Mouse (Mus musculus): ENCODE measurements around the gene Synj1. TPM values are rescaled to one million over a fixed set of nuclear protein-coding genes. Genes with fewer than 3 reads are reported as not detected.

The Synj1 gene
- polyA plus RNA-seq, 1 experiment from 2014 or later = 10.0 TPM

DNA sequence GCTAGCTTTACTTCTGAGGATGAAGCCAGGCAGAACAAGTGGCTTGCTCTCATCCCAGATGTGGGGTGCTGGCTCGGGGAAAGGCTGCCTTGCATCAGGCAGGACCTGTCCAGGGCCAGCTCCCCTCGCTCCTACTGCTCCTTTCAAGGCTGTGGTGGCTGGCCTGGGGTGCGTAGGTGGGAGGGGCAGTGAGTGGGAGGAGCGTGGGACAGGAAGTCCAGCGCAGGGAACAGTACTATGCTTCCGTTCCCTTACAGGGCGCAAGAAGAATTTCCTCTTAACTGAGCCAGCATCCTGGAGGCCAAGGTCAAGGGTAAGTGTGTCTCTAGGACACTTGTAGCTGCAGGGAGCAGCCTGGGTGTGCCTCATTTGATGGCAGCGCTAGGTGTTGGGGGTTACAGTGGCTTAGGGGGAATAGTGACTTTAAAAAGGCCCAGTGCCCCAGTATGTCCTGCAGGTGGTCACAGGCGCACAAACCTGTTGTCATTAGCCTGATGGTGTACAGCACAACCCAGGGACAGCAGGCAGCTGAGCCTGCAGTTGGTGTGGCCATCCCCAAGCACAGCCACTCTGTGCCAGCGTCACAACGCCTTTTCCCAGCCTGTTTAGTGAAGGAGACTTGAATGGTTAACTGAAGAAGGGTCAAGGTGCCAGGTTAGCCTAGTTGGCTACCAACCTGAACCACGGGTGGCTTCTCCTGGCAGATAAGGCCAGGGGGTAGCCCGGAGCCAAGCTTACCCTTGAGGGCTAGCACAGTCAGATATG lies 86.3 kb downstream of the Synj1 start:
- Histone ChIP-seq H3K9ac (ENCODE audit: low read depth, low read length) (no peak overlapping the region), H3K4me3 (replicated peaks; ENCODE audit: low read depth, low read length) (no peak overlapping the region), H3K9me3 (replicated peaks; ENCODE audit: low read length) (no peaks in the 10 kb centered on the region), H3K27me3 (ENCODE audit: insufficient read depth, low read length) (no peaks in the 10 kb centered on the region), H3K36me3 (ENCODE audit: insufficient read depth, low read length) (peaks cover 4% of the 10 kb centered on the region; the same call in 1 of the 2 replicates), H3K4me1 (replicated peaks; ENCODE audit: insufficient read depth, low read length) (no peaks in the 10 kb centered on the region), H3K4me2 (ENCODE audit: low read length) (no peak overlapping the region), H3K27ac (no peak overlapping the region)
- DNase-seq (ENCODE audit: low spot score) = peak; percentile 40
- 78% methylated on average over 13 of the region's 13 CpGs for WGBS
- TF ChIP-seq CTCF (IDR thresholded peaks at IDR 0.05; ENCODE audit: low read depth) = no peak
- ATAC-seq (replicated peaks; ENCODE audit: low FRiP score, low read depth) = peak; percentile 56; the same call in 1 of the 2 replicates

DNA sequence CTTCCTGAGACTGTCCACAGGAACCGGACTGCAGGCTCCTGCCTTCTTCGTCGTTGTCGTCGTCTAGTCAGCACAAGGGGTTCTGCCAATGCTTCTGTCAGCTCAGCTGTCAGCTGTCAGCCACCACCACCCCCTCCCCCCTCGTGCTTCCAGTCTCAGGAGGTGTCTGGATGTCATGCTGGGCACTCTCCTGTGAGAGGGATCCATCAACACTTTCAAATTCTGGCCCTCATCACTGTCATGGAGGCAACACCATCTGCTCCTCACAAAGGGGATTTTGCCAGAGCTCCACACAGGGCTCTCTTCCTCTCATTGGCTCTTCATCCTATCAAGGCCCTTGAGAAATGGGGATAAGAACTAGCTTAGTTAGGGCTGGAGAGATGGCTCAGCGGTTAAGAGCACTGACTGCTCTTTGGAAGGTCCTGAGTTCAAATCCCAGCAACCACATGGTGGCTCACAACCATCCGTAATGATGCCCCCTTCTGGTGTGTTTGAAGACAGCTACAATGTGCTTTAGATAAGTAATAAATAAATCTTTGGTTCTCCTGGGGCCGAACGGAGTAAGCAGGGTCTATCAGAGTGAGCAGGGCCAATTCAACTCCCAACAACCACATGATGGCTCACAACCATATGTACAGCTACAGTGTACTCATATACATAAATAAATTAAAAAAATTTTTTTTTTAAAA lies 89.5 kb downstream of the Synj1 start:
- peaks cover 4% of the 10 kb centered on the region; the same call in 1 of the 2 replicates for H3K36me3 ChIP-seq (ENCODE audit: insufficient read depth, low read length)
- DNase-seq (ENCODE audit: low spot score) (no peak), ATAC-seq (replicated peaks; ENCODE audit: low FRiP score, low read depth) (no peak)
- H3K9me3 ChIP-seq (replicated peaks; ENCODE audit: low read length) = no peaks in the 10 kb centered on the region
- no peaks in the 10 kb centered on the region for H3K27me3 ChIP-seq (ENCODE audit: insufficient read depth, low read length)
- H3K4me3 ChIP-seq (replicated peaks; ENCODE audit: low read depth, low read length) = no peak overlapping the region
- H3K4me1 ChIP-seq (replicated peaks; ENCODE audit: insufficient read depth, low read length) = no peaks in the 10 kb centered on the region
- WGBS = 61% methylated on average over 10 of the region's 10 CpGs
- no peak overlapping the region for H3K4me2 ChIP-seq (ENCODE audit: low read length)
- no peak for TF ChIP-seq CTCF (IDR thresholded peaks at IDR 0.05; ENCODE audit: low read depth)
- no peak overlapping the region for H3K27ac ChIP-seq
- H3K9ac ChIP-seq (ENCODE audit: low read depth, low read length) = no peak overlapping the region

DNA sequence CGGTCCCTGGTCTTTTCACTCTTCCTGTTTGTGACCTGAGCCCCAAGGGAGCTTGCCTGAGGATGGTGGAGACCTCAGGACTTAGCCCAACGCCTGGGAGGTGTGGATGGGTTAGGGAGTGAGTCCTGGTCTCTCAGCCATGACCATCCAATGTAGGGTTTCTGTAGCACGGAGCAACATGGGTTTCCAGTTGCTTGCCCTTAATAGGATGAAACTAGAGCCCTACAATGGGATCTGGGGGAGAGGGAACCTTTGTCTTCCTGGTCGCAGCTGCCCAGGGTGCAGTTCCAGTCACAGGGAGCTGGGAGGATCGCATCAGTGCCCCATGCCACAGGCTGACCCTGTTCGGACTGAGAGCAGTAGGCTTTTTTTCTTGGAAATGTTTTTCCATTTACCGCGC lies 94.0 kb downstream of the Synj1 start:
- WGBS = 38% methylated on average over 8 of the region's 8 CpGs
- ATAC-seq (replicated peaks; ENCODE audit: low FRiP score, low read depth) (peak; percentile 87), DNase-seq (ENCODE audit: low spot score) (peak; percentile 87)
- Histone ChIP-seq H3K4me2 (ENCODE audit: low read length) (no peak overlapping the region), H3K27me3 (ENCODE audit: insufficient read depth, low read length) (no peaks in the 10 kb centered on the region), H3K4me1 (replicated peaks; ENCODE audit: insufficient read depth, low read length) (0 out of 2 replicates have a peak, but pooled peaks cover 4% of the 10 kb centered on the region), H3K9me3 (replicated peaks; ENCODE audit: low read length) (no peaks in the 10 kb centered on the region), H3K4me3 (replicated peaks; ENCODE audit: low read depth, low read length) (no peak overlapping the region), H3K27ac (peak overlapping the region; percentile 42; the same call in 1 of the 2 replicates), H3K9ac (ENCODE audit: low read depth, low read length) (no peak overlapping the region), H3K36me3 (ENCODE audit: insufficient read depth, low read length) (no peaks in the 10 kb centered on the region)
- no peak for TF ChIP-seq CTCF (IDR thresholded peaks at IDR 0.05; ENCODE audit: low read depth)

DNA sequence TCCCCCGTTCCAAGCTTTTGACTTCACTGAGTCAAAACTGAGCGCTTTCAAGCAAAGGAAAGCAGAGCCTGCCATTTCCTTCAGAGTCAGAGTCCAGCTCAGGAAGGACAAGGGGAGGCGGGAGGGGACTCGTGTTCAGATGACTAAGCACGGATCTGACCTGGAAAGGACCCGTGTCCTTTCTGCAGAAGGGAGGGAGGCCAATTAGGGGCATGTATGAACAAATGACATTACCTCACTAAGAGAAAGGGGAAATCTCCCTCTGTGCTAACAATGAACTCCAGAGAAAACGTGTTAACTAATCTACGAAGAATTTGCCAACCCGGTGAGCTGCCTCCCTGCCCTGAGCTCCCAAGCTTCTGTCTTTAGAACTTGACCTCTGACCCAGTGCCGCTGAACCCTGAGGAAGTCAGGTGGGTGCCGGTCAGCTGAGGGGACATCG lies 95.0 kb downstream of the Synj1 start:
- DNase-seq (ENCODE audit: low spot score) = peak; percentile 78
- ATAC-seq (replicated peaks; ENCODE audit: low FRiP score, low read depth) = peak; percentile 74
- Histone ChIP-seq H3K27me3 (ENCODE audit: insufficient read depth, low read length) (no peaks in the 10 kb centered on the region), H3K4me1 (replicated peaks; ENCODE audit: insufficient read depth, low read length) (0 out of 2 replicates have a peak, but pooled peaks cover 4% of the 10 kb centered on the region), H3K9ac (ENCODE audit: low read depth, low read length) (peak overlapping the region; percentile 3; the same call in 1 of the 2 replicates), H3K27ac (peak overlapping the region; percentile 48; the same call in 1 of the 2 replicates), H3K36me3 (ENCODE audit: insufficient read depth, low read length) (no peaks in the 10 kb centered on the region), H3K9me3 (replicated peaks; ENCODE audit: low read length) (no peaks in the 10 kb centered on the region), H3K4me2 (ENCODE audit: low read length) (peak overlapping the region; percentile 45), H3K4me3 (replicated peaks; ENCODE audit: low read depth, low read length) (no peak overlapping the region)
- TF ChIP-seq CTCF (IDR thresholded peaks at IDR 0.05; ENCODE audit: low read depth) = no peak
- WGBS = 12% methylated on average over 12 of the region's 12 CpGs

DNA sequence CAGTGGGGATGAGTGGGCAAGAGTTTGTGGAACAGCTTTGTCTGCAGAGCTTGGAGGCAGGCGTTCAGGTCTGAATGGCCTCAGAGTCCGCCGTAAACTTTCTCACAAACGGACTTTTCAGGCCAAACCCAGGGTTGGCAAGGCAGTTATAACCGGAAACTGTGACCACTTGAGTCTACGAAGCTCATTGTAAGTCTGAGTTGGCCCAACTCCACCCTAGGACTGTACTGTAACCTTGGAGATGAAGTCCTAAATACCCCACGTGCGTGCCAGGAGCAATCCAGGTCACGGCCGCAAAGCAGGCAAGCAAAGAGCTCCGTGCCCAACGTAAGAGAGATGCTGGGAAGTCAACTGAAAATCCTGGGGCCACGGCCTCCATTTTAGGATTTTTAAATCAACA lies 99.3 kb downstream of the Synj1 start:
- H3K4me2 ChIP-seq (ENCODE audit: low read length) = no peak overlapping the region
- no peak for TF ChIP-seq CTCF (IDR thresholded peaks at IDR 0.05; ENCODE audit: low read depth)
- H3K27ac ChIP-seq = no peak overlapping the region
- H3K27me3 ChIP-seq (ENCODE audit: insufficient read depth, low read length) = no peaks in the 10 kb centered on the region
- DNase-seq (ENCODE audit: low spot score) (no peak), ATAC-seq (replicated peaks; ENCODE audit: low FRiP score, low read depth) (no peak)
- WGBS = 79% methylated on average over 13 of the region's 13 CpGs
- 0 out of 2 replicates have a peak, but pooled peaks cover 4% of the 10 kb centered on the region for H3K4me1 ChIP-seq (replicated peaks; ENCODE audit: insufficient read depth, low read length)
- H3K4me3 ChIP-seq (replicated peaks; ENCODE audit: low read depth, low read length) = no peak overlapping the region
- no peaks in the 10 kb centered on the region for H3K9me3 ChIP-seq (replicated peaks; ENCODE audit: low read length)
- H3K36me3 ChIP-seq (ENCODE audit: insufficient read depth, low read length) = no peaks in the 10 kb centered on the region
- no peak overlapping the region for H3K9ac ChIP-seq (ENCODE audit: low read depth, low read length)

DNA sequence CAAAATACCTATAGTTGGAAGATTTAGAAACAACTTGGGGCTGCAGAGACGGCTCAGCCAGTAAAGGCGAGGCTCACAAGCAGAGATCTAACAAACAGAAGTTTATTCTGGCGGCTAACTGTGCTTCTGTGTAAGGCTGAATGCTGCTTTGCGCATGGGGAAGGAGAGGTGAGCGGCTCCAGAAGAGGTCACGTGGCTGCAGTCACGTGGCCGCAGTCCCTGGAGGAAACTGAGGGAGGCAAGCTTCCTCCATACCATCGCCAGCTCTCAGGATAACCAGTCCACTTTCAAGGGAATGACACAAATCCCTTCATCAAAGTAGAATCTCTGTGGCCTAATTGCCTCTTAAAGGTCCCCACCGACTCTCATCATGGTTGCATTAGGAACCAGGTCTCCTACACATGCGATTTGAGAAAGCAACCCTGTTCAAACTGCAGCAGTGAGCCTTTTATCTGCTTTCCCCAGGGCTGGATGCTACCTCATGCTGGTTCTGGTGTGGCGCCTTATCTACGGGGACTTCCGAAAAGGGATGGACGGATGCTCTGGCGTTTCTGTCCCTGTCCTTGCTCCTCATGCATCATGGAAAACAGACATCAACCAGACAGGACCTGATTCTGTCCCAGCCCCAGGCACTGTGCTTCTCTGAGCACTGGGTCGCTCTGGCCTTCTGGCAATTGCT lies 100.1 kb downstream of the Synj1 start:
- H3K36me3 ChIP-seq (ENCODE audit: insufficient read depth, low read length) = no peaks in the 10 kb centered on the region
- DNase-seq (ENCODE audit: low spot score) (no peak), ATAC-seq (replicated peaks; ENCODE audit: low FRiP score, low read depth) (no peak)
- H3K4me2 ChIP-seq (ENCODE audit: low read length) = no peak overlapping the region
- 84% methylated on average over 17 of the region's 17 CpGs for WGBS
- no peak overlapping the region for H3K27ac ChIP-seq
- H3K9me3 ChIP-seq (replicated peaks; ENCODE audit: low read length) = no peaks in the 10 kb centered on the region
- H3K4me3 ChIP-seq (replicated peaks; ENCODE audit: low read depth, low read length) = no peak overlapping the region
- TF ChIP-seq CTCF (IDR thresholded peaks at IDR 0.05; ENCODE audit: low read depth) = no peak
- H3K4me1 ChIP-seq (replicated peaks; ENCODE audit: insufficient read depth, low read length) = no peaks in the 10 kb centered on the region
- H3K27me3 ChIP-seq (ENCODE audit: insufficient read depth, low read length) = no peaks in the 10 kb centered on the region
- H3K9ac ChIP-seq (ENCODE audit: low read depth, low read length) = no peak overlapping the region

Data from kidney, postnatal 0 days (tissue).